Mouse (Mus musculus): ENCODE measurements around the gene Clec16a. TPM values are rescaled to one million over a fixed set of nuclear protein-coding genes. Genes with fewer than 3 reads are reported as not detected.

Clec16a gene
- polyA plus RNA-seq, 1 experiment from 2014 or later = 40.6 TPM

- WGBS = 67% methylated on average over 7 of the region's 7 CpGs
- no peaks in the 10 kb centered on the region for H3K9me3 ChIP-seq
- no peak overlapping the region for H3K9ac ChIP-seq (replicated peaks)
- no peak overlapping the region for H3K4me3 ChIP-seq (replicated peaks)
- H3K27ac ChIP-seq = no peak overlapping the region
- H3K4me2 ChIP-seq = no peak overlapping the region
- peaks cover 24% of the 10 kb centered on the region for H3K4me1 ChIP-seq (replicated peaks)
- H3K36me3 ChIP-seq = no peaks in the 10 kb centered on the region
- ATAC-seq (ENCODE audit: insufficient number of reproducible peaks, insufficient read depth, low FRiP score, low TSS enrichment, low read depth) = no peak
- no peaks in the 10 kb centered on the region for H3K27me3 ChIP-seq
Observed at GRCm38 (mm10) chr16:10749226-10749625, 204.1 kb downstream of the Clec16a start.

DNA sequence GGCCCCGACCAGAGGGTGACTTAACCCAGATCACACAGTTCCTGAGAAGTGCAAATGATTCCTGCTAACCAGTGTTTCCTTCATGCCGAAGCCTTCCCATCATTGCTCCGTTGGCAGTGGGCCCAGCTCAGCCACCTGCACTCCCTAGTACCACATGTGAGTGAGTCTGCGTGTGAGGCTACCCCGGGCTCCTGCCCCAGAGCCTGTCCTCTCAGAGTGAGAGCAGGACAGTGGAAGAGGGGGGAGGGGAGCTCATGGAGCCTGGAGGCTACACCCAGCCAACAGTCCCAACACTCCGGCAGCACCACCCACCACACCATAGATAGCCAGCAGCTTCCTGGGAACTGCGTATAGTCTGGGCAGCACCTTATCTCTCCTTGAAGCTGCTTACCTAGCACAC, 204.7 kb downstream of the Clec16a start:
- Histone ChIP-seq H3K9ac (replicated peaks) (no peak overlapping the region), H3K9me3 (no peaks in the 10 kb centered on the region), H3K4me3 (replicated peaks) (no peak overlapping the region), H3K27me3 (no peaks in the 10 kb centered on the region), H3K27ac (no peak overlapping the region), H3K36me3 (no peaks in the 10 kb centered on the region), H3K4me1 (replicated peaks) (peaks cover 18% of the 10 kb centered on the region), H3K4me2 (no peak overlapping the region)
- 53% methylated on average over 7 of the region's 7 CpGs for WGBS
- ATAC-seq (ENCODE audit: insufficient number of reproducible peaks, insufficient read depth, low FRiP score, low TSS enrichment, low read depth) = peak; percentile 43; the same call in 1 of the 2 replicates

DNA sequence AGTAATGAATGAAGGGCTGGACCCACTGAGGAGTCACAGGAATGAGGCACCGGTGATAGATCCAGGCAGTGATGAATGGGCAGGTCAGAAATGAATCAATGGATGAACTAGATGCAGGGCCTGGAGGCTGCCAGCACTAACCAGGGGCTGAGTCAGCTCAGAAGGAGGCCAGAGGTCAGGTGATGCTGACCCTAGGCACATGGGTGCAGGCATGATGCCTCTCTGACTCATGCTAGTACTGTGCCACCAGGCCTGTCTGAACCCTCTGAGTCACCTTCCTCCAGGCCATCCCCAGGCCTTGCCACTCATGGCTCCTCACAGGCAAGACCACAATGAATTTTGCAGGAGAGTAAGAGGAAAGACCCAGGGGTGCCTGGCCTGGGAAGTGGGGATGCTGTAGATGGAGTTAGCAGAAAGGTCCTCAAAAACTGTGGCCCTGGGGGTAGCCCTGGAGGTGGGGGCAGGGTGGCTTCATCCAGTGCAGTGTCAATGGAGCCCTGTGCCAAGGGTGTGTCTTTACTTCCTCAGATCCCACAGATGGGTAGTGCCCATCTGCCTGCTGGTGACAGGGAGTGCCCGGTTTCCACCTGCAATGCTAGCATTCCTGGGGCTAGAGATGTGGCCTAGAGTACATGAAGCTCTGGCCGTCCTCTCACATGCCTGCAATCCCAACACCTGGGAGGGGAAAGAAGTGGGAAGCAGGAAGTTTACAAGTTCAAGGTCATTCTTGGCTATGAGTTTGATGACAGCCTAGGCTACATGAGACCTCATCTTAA, 209.6 kb downstream of the Clec16a start:
- Histone ChIP-seq H3K36me3 (no peaks in the 10 kb centered on the region), H3K9ac (replicated peaks) (no peak overlapping the region), H3K4me1 (replicated peaks) (peaks cover 6% of the 10 kb centered on the region), H3K4me2 (no peak overlapping the region), H3K4me3 (replicated peaks) (no peak overlapping the region), H3K27me3 (no peaks in the 10 kb centered on the region), H3K27ac (no peak overlapping the region), H3K9me3 (no peaks in the 10 kb centered on the region)
- ATAC-seq (ENCODE audit: insufficient number of reproducible peaks, insufficient read depth, low FRiP score, low TSS enrichment, low read depth) = no peak
- WGBS = 90% methylated on average over 3 of the region's 3 CpGs

DNA sequence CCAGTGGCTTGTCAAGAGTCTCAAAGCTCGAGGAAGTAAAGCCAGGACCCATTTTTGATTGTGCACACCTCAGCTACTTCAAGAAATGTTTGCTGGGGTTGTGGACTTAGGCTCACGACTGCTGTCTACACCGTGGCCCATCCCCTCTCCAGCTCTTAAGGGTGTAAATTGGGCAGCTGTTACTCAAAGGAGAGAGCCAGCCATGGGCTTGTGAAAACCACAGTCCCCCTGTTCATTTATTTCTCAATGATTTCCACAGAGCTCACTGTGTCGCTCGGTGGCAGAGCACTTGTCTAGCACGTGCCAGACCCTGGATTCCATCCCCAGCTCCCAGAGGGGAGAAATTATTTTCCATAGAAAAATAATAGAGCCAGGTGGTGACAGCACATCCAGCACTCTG, 211.0 kb downstream of the Clec16a start:
- no peak overlapping the region for H3K4me2 ChIP-seq
- no peak overlapping the region for H3K9ac ChIP-seq (replicated peaks)
- ATAC-seq (ENCODE audit: insufficient number of reproducible peaks, insufficient read depth, low FRiP score, low TSS enrichment, low read depth) = no peak
- no peaks in the 10 kb centered on the region for H3K36me3 ChIP-seq
- H3K27ac ChIP-seq = no peak overlapping the region
- H3K4me1 ChIP-seq (replicated peaks) = 0 out of 2 replicates have a peak, but pooled peaks cover 2% of the 10 kb centered on the region
- H3K9me3 ChIP-seq = no peaks in the 10 kb centered on the region
- H3K4me3 ChIP-seq (replicated peaks) = no peak overlapping the region
- 72% methylated on average over 5 of the region's 6 CpGs for WGBS
- no peaks in the 10 kb centered on the region for H3K27me3 ChIP-seq

DNA sequence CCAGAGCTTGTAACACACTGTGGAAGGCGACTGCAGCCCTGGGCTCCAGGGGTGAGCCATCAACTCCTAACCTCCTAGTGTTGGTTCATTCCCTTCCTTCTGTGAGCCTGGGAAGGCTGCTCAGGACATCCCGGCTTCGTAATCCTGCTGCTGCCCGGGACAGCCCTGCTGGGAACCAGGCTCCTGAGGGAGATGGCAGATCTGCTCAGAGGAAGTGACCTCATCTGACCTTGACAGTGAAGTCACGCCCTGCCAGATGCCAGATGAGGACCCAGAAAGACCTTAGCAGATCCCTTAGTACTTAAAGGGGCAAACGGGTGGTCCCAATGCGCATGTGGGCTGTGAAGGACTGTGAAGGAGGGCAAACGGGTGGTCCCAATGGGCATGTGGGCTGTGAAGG, 216.0 kb downstream of the Clec16a start:
- Histone ChIP-seq H3K36me3 (no peaks in the 10 kb centered on the region), H3K4me2 (no peak overlapping the region), H3K27me3 (no peaks in the 10 kb centered on the region; the same call in 1 of the 2 replicates), H3K4me1 (replicated peaks) (0 out of 2 replicates have a peak, but pooled peaks cover 5% of the 10 kb centered on the region), H3K9ac (replicated peaks) (no peak overlapping the region), H3K4me3 (replicated peaks) (no peak overlapping the region), H3K27ac (no peak overlapping the region), H3K9me3 (no peaks in the 10 kb centered on the region)
- WGBS = 50% methylated on average over 8 of the region's 8 CpGs
- no peak for ATAC-seq (ENCODE audit: insufficient number of reproducible peaks, insufficient read depth, low FRiP score, low TSS enrichment, low read depth)

GRCm38 (mm10) chr16:10762569-10763180, 217.5 kb downstream of the Clec16a start:
- ATAC-seq (ENCODE audit: insufficient number of reproducible peaks, insufficient read depth, low FRiP score, low TSS enrichment, low read depth) = no peak
- H3K4me1 ChIP-seq (replicated peaks) = 0 out of 2 replicates have a peak, but pooled peaks cover 5% of the 10 kb centered on the region
- H3K9ac ChIP-seq (replicated peaks) = no peak overlapping the region
- H3K4me2 ChIP-seq = no peak overlapping the region
- no peak overlapping the region for H3K27ac ChIP-seq
- WGBS = 64% methylated on average over 5 of the region's 5 CpGs
- no peaks in the 10 kb centered on the region; the same call in 1 of the 2 replicates for H3K27me3 ChIP-seq
- no peak overlapping the region for H3K4me3 ChIP-seq (replicated peaks)
- H3K9me3 ChIP-seq = no peaks in the 10 kb centered on the region
- H3K36me3 ChIP-seq = no peaks in the 10 kb centered on the region

- Histone ChIP-seq H3K27ac (no peak overlapping the region), H3K27me3 (no peaks in the 10 kb centered on the region; the same call in 1 of the 2 replicates), H3K9ac (replicated peaks) (no peak overlapping the region), H3K36me3 (no peaks in the 10 kb centered on the region), H3K4me1 (replicated peaks) (0 out of 2 replicates have a peak, but pooled peaks cover 5% of the 10 kb centered on the region), H3K4me3 (replicated peaks) (no peak overlapping the region), H3K4me2 (no peak overlapping the region), H3K9me3 (no peaks in the 10 kb centered on the region)
- 43% methylated on average over 6 of the region's 6 CpGs for WGBS
- no peak for ATAC-seq (ENCODE audit: insufficient number of reproducible peaks, insufficient read depth, low FRiP score, low TSS enrichment, low read depth)
Observed at GRCm38 (mm10) chr16:10763540-10764264, 218.6 kb downstream of the Clec16a start.

GRCm38 (mm10) chr16:10764323-10764722, 219.2 kb downstream of the Clec16a start:
- WGBS = 77% methylated on average over 2 of the region's 2 CpGs
- Histone ChIP-seq H3K27ac (no peak overlapping the region), H3K36me3 (no peaks in the 10 kb centered on the region), H3K9me3 (no peaks in the 10 kb centered on the region), H3K4me1 (replicated peaks) (0 out of 2 replicates have a peak, but pooled peaks cover 5% of the 10 kb centered on the region), H3K9ac (replicated peaks) (no peak overlapping the region), H3K4me2 (no peak overlapping the region), H3K4me3 (replicated peaks) (no peak overlapping the region), H3K27me3 (peaks cover under 1% of the 10 kb centered on the region; the same call in 1 of the 2 replicates)
- no peak for ATAC-seq (ENCODE audit: insufficient number of reproducible peaks, insufficient read depth, low FRiP score, low TSS enrichment, low read depth)

DNA sequence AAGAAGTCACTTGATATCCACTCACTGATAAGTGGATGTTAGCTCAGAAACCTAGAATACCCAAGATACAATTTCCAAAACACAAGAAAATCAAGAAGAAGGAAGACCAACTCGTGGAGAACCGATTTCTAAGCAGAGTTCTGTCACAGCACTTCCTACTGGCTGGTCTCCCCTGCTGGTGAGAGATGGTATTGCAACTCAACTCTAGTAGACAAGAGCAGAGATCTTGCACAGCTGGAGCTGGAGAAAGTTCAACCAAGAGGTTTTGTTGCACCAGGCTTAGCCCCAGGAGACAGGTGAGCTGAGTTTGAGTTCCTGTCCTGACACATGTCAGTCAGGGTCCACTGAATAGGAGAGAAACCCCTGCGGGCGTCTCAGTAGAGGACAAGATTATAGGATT, 222.0 kb downstream of the Clec16a start:
- no peak overlapping the region for H3K4me3 ChIP-seq (replicated peaks)
- peaks cover 11% of the 10 kb centered on the region for H3K4me1 ChIP-seq (replicated peaks)
- no peak for ATAC-seq (ENCODE audit: insufficient number of reproducible peaks, insufficient read depth, low FRiP score, low TSS enrichment, low read depth)
- H3K9me3 ChIP-seq = no peaks in the 10 kb centered on the region
- no peaks in the 10 kb centered on the region for H3K36me3 ChIP-seq
- no peak overlapping the region for H3K27ac ChIP-seq
- H3K4me2 ChIP-seq = no peak overlapping the region
- H3K9ac ChIP-seq (replicated peaks) = no peak overlapping the region
- H3K27me3 ChIP-seq = peaks cover 2% of the 10 kb centered on the region; the same call in 1 of the 2 replicates
- WGBS = 46% methylated on average over 4 of the region's 4 CpGs

- no peaks in the 10 kb centered on the region for H3K9me3 ChIP-seq
- no peak overlapping the region for H3K4me3 ChIP-seq (replicated peaks)
- peaks cover 2% of the 10 kb centered on the region; the same call in 1 of the 2 replicates for H3K27me3 ChIP-seq
- no peak for ATAC-seq (ENCODE audit: insufficient number of reproducible peaks, insufficient read depth, low FRiP score, low TSS enrichment, low read depth)
- H3K4me1 ChIP-seq (replicated peaks) = peaks cover 11% of the 10 kb centered on the region
- no peak overlapping the region for H3K9ac ChIP-seq (replicated peaks)
- WGBS = 42% methylated on average over 9 of the region's 9 CpGs
- peak overlapping the region; percentile 35; the same call in 1 of the 2 replicates for H3K27ac ChIP-seq
- H3K36me3 ChIP-seq = no peaks in the 10 kb centered on the region
- H3K4me2 ChIP-seq = no peak overlapping the region
Observed at GRCm38 (mm10) chr16:10768821-10769220, 223.7 kb downstream of the Clec16a start.

- Histone ChIP-seq H3K27me3 (peaks cover 2% of the 10 kb centered on the region; the same call in 1 of the 2 replicates), H3K9me3 (no peaks in the 10 kb centered on the region), H3K4me1 (replicated peaks) (peaks cover 11% of the 10 kb centered on the region), H3K27ac (no peak overlapping the region), H3K9ac (replicated peaks) (no peak overlapping the region), H3K36me3 (no peaks in the 10 kb centered on the region), H3K4me2 (no peak overlapping the region), H3K4me3 (replicated peaks) (no peak overlapping the region)
- 44% methylated on average over 2 of the region's 2 CpGs for WGBS
- ATAC-seq (ENCODE audit: insufficient number of reproducible peaks, insufficient read depth, low FRiP score, low TSS enrichment, low read depth) = no peak
Observed at GRCm38 (mm10) chr16:10769661-10770060, 224.5 kb downstream of the Clec16a start.

Measured in limb, embryonic 12.5 days (tissue).